Mouse (Mus musculus) adrenal gland (tissue): ENCODE data around the gene Rab3gap2.

Source experiments
- intact Hi-C: fragments of 180-260 bp; cut with DNase I; formaldehyde crosslinking; loops from one replicate; pipeline ENCODE4 v1.15.1; 2025

The Rab3gap2 gene

GRCm38 (mm10) chr1:185216762-185217161, 12.8 kb downstream of the Rab3gap2 start:
- intact Hi-C loops: no loop called here

DNA sequence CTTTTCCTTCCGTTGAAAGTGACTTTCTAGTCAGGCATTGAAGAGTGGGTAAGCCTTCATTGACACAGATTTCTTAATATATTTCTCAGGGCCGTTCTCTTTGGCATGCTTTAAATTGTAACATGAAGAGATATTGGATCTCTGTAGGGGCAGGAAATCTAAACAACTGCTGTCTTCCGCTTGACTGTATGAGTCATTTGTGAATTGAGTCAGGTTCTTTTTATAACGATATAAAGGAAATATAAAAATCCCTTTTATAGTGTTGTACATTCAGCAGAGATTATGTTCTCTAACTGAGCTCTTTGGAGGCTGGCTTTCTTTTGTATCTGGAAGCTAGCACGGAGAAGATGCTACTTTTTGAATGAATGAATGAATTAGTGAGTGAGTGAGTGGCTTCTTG, 14.0 kb downstream of the Rab3gap2 start:
- intact Hi-C loops: no loop called here

DNA sequence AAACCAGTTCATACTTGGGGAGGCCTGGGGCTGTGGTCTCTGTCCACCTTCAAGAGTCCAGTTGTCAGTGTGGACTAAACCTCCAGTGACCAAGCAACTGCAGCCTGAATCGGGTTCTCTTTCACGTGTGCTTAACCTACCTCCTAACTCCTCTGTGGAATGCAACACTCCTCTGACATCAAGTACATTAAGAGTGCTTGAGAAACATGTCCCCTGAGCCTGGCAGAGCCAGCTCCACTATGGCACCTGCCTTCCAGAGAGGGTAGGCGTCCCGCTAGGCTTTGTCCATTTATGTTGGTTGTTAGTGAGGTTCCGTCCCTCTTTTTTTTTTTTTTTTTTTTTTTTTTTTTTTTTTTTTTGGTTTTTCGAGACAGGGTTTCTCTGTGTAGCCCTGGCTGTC, 23.0 kb downstream of the Rab3gap2 start:
- intact Hi-C loops: no loop called here

- intact Hi-C loops: no loop called here
Measured at GRCm38 (mm10) chr1:185227766-185228165, 23.8 kb downstream of the Rab3gap2 start.

- intact Hi-C loops: no loop called here
Measured at GRCm38 (mm10) chr1:185229406-185230201, 25.7 kb downstream of the Rab3gap2 start.

- intact Hi-C loops: no loop called here
Measured at GRCm38 (mm10) chr1:185235837-185236236, 31.9 kb downstream of the Rab3gap2 start.

GRCm38 (mm10) chr1:185236530-185236929, 32.6 kb downstream of the Rab3gap2 start:
- intact Hi-C loops: no loop called here

GRCm38 (mm10) chr1:185243013-185243412, 39.1 kb downstream of the Rab3gap2 start:
- intact Hi-C loops: no loop called here

DNA sequence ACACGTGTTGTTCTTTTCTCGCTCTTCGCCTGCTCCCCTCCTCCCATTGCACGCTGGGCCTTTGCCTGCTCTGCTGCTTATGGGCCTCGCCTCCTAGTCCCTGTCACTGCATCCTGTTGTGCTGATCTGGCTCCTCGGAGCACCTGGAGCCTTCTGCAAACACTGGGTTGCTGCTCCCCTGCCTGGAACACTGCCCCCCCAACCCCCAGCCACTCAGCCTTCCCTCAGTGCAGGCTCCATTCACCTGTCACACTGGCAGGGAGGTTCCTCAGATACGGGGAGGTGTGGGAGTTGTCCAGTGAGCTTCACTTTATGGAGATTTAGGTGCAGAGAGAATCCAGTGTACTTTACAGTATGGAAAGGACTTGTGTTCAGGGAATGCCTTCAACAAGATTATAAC, 41.5 kb downstream of the Rab3gap2 start:
- intact Hi-C loops: loop anchor here (5.0 kb wide), 1 partner anchor 33 kb away; no protein-coding TSS in a partner anchor

- intact Hi-C loops: loop anchor here (5.0 kb wide), 1 partner anchor 35 kb away; no protein-coding TSS in a partner anchor
Measured at GRCm38 (mm10) chr1:185247429-185248085, 43.6 kb downstream of the Rab3gap2 start.

DNA sequence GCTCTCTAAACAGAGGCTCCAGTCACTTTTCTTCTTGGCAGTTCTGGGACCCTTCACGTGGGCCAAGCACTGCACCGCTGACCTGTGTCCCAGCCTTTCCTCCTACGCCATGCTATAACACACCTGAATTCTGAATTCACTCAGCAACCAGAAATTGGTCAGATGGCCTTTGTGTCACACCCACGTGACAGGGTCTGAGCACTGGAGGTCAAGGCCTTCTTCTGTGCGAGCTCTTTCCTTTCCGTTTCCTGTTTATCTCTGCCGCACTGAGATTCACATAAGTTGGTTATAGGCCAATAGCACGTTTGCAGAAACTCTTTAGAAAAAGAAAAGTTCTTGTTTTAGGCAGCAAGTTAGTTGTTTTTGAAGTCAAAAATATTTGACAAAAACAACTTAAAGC, 44.8 kb downstream of the Rab3gap2 start:
- intact Hi-C loops: loop anchor here (5.0 kb wide), 1 partner anchor 36 kb away; no protein-coding TSS in a partner anchor

- intact Hi-C loops: no loop called here
Measured at GRCm38 (mm10) chr1:185252351-185252750, 48.4 kb downstream of the Rab3gap2 start.

DNA sequence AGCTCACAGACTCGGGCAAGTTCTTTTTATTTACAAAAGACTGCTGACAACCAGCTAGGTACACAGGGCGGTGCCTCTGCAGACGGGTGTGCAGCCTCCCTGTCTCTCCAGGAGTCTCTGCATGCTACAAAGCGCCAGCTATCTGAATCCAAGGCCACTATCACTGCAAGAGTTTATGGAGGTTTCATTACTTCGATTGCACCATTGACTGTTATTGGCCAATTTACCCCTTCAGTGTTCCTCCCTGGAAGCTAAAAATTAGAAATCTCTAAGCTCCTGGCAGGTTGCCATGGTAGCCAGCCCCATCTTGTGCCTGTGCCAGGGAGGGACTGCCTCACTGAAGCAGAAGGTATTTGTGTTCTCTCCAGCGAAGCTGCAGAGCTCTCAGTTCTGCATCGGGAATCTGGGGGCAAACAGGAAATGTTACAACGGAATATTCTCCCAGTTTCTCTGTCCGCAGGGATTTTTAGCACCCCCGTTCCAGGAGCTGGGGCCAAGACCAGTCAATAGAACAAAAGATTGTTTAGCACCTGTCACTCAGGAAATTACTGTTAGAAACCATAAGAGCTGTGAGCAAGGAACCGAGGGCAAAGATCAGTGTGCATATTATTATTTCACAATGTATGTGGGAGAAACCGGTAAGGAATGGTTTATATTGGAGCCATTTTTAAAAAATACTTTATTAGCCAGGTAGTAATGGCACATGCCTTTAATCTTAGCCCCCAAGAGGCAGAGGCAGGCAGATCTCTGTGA, 49.4 kb downstream of the Rab3gap2 start:
- intact Hi-C loops: no loop called here

GRCm38 (mm10) chr1:185255336-185255735, 51.4 kb downstream of the Rab3gap2 start:
- intact Hi-C loops: no loop called here

DNA sequence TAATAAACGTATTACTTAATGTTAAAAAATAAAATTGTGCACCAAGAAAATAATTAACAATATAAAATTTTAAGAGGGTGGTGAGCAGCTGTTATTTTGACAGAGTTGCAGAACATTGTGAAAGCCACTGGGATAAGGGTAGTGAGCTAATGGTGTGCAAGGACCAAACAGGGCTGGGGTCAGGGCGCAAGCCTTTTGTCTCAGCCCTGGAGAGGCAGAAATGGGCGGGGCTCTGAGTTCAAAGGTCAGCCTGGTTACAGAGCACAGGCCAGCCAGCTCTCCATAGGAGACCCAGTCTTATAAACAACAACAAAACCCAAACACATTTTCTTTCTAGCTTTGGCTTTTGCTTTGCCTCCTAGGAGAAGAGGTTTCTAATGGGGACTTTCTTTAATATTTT, 52.8 kb downstream of the Rab3gap2 start:
- intact Hi-C loops: no loop called here

- intact Hi-C loops: no loop called here
Measured at GRCm38 (mm10) chr1:185262565-185262964, 58.6 kb downstream of the Rab3gap2 start.

- intact Hi-C loops: no loop called here
Measured at GRCm38 (mm10) chr1:185268675-185269074, 64.8 kb downstream of the Rab3gap2 start.

GRCm38 (mm10) chr1:185270403-185271097, 66.6 kb downstream of the Rab3gap2 start:
- intact Hi-C loops: no loop called here

DNA sequence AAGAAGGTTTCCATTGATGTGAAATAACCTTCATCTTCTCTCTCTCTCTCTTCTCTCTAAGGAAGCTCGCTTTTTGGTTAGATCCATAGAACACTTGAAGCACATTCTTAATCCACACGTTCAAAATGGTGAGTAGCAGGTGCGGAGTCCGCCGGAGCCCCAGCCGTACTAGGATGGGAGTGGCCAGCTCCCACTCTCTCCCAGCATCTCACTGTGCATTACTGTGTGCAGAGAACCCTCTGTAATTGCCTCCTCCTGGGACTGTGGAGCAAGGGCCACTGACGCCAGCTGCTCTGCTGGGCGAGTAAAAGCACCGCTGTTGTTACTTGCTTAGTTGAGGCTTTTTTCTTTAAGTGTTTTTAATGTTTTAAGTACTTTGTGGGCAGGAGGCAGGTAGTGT, 67.5 kb downstream of the Rab3gap2 start:
- intact Hi-C loops: no loop called here

- intact Hi-C loops: no loop called here
Measured at GRCm38 (mm10) chr1:185274819-185275545, 71.1 kb downstream of the Rab3gap2 start.

GRCm38 (mm10) chr1:185275976-185276375, 72.1 kb downstream of the Rab3gap2 start:
- intact Hi-C loops: no loop called here
